18 mouse cellular contexts compared by ENCODE assay signal in genomic region chr15:86051878-86052478, GRCm38 (mm10). TPM values are rescaled to one million over a fixed set of nuclear protein-coding genes. Genes with fewer than 3 reads are reported as not detected.
A peak's percentile ranks its signal among the peaks of the same experiment; 100 is the strongest.
DNase-seq lines count a peak whose midpoint lies in the region; ATAC-seq lines count a peak whose summit lies in the region.
"Had no signal": no experiment of that assay in that cellular context is flagged by ENCODE, and none has a peak within 500 bp of the region (broad histone marks: within the 10 kb centered on the region; RNA-seq: fewer than 3 reads in every experiment).

No protein-coding gene starts in this region.

- H3K36me3 ChIP-seq in heart, embryonic 12.5 days, result no peaks in the 10 kb centered on the region
- H3K36me3 ChIP-seq in liver, embryonic 11.5 days (ENCODE audit: control insufficient read depth, insufficient read depth, low read length), result no peaks in the 10 kb centered on the region
- no peaks in the 10 kb centered on the region for H3K36me3 ChIP-seq in liver, embryonic 15.5 days (replicated peaks)
- H3K36me3 ChIP-seq: embryonic facial prominence, embryonic 12.5 days; midbrain, embryonic 10.5 days had no signal

- H3K4me2 ChIP-seq in heart, embryonic 12.5 days, result no peak overlapping the region
- H3K4me2 ChIP-seq in liver, embryonic 11.5 days, result peak overlapping the region; percentile 52; the same call in 1 of the 2 replicates
- H3K4me2 ChIP-seq in liver, embryonic 15.5 days, result peak overlapping the region; percentile 59
- H3K4me2 ChIP-seq: embryonic facial prominence, embryonic 12.5 days had no signal

- H3K4me3 ChIP-seq in heart, embryonic 12.5 days, result no peak overlapping the region
- H3K4me3 ChIP-seq in liver, embryonic 11.5 days (ENCODE audit: low read depth, low read length), result no peak overlapping the region
- no peak overlapping the region for H3K4me3 ChIP-seq in liver, embryonic 15.5 days (replicated peaks)
- H3K4me3 ChIP-seq: embryonic facial prominence, embryonic 12.5 days; midbrain, embryonic 10.5 days had no signal

- peaks cover 4% of the 10 kb centered on the region for H3K4me1 ChIP-seq in heart, embryonic 12.5 days (replicated peaks)
- H3K4me1 ChIP-seq in liver, embryonic 11.5 days (replicated peaks; ENCODE audit: control insufficient read depth, insufficient read depth, low read length), result peaks cover 35% of the 10 kb centered on the region
- peaks cover 64% of the 10 kb centered on the region for H3K4me1 ChIP-seq in liver, embryonic 15.5 days (replicated peaks)

- no peak for DNase-seq in heart, adult 18-20 months
- DNase-seq in liver, embryonic 11.5 days (ENCODE audit: low spot score), result no peak
- no peak for DNase-seq in liver
- peak; percentile 29 for DNase-seq in induced T-regulatory cell, adult 2 months (ENCODE audit: low read depth)
- DNase-seq in left cerebral cortex, adult 11 months (ENCODE audit: low spot score), result no peak
- DNase-seq: adrenal gland, postnatal 14 days; cerebellum, adult 8-10 months; layer of hippocampus, adult 9-11 months; right cerebral cortex, adult 18-20 months; thymus, postnatal 36 days had no signal

- no peak for ATAC-seq in heart, embryonic 12.5 days (ENCODE audit: insufficient number of reproducible peaks, low FRiP score)
- no peak for ATAC-seq in liver, embryonic 11.5 days (replicated peaks; ENCODE audit: low FRiP score)
- ATAC-seq in liver, embryonic 15.5 days (ENCODE audit: insufficient read depth), result no peak
- ATAC-seq in CD4-positive, CD25-positive, alpha-beta regulatory T cell, adult 4 months, result no peak
- ATAC-seq: forebrain, embryonic 16.5 days; hindbrain, embryonic 16.5 days; Patski had no signal

- H3K27ac ChIP-seq in heart, embryonic 12.5 days (ENCODE audit: poor library complexity, severe bottlenecking), result no peak overlapping the region
- H3K27ac ChIP-seq in liver, embryonic 11.5 days (ENCODE audit: low read depth, low read length), result peak overlapping the region; percentile 70; the same call in 1 of the 2 replicates
- H3K27ac ChIP-seq in liver, embryonic 15.5 days (replicated peaks), result peak overlapping the region; percentile 80
- H3K27ac ChIP-seq: embryonic facial prominence, embryonic 12.5 days; midbrain, embryonic 10.5 days had no signal

- 66% methylated on average over 6 of the region's 6 CpGs for WGBS in heart, embryonic 12.5 days
- WGBS in liver, embryonic 11.5 days, result 61% methylated on average over 6 of the region's 6 CpGs
- WGBS in liver, embryonic 15.5 days (ENCODE audit: insufficient replicate concordance), result 39% methylated on average over 6 of the region's 6 CpGs

- H3K9ac ChIP-seq in heart, embryonic 12.5 days, result 0 out of 2 replicates have a peak overlapping the region, but pooled peaks have one; percentile 25
- peak overlapping the region; percentile 38; the same call in 1 of the 2 replicates for H3K9ac ChIP-seq in liver, embryonic 11.5 days (ENCODE audit: low read depth, low read length)
- 0 out of 2 replicates have a peak overlapping the region, but pooled peaks have one; percentile 28 for H3K9ac ChIP-seq in liver, embryonic 15.5 days
- H3K9ac ChIP-seq: embryonic facial prominence, embryonic 12.5 days had no signal

- H3K9me3 ChIP-seq in heart, embryonic 12.5 days (replicated peaks), result no peaks in the 10 kb centered on the region
- H3K9me3 ChIP-seq in liver, embryonic 11.5 days (ENCODE audit: control insufficient read depth, low read length), result no peaks in the 10 kb centered on the region
- no peaks in the 10 kb centered on the region for H3K9me3 ChIP-seq in liver, embryonic 15.5 days (replicated peaks)
- H3K9me3 ChIP-seq: embryonic facial prominence, embryonic 12.5 days; midbrain, embryonic 10.5 days had no signal

- H3K27me3 ChIP-seq in heart, embryonic 12.5 days (replicated peaks), result no peaks in the 10 kb centered on the region; the same call in 1 of the 2 replicates
- no peaks in the 10 kb centered on the region for H3K27me3 ChIP-seq in liver, embryonic 11.5 days (replicated peaks; ENCODE audit: control insufficient read depth, insufficient read depth, low read length)
- H3K27me3 ChIP-seq in liver, embryonic 15.5 days, result no peaks in the 10 kb centered on the region
- H3K27me3 ChIP-seq: embryonic facial prominence, embryonic 12.5 days; Patski had no signal

RNA-seq across cellular contexts. Expression of gene Gramd4, which starts 5.5 kb away (rescaled TPM):
- 14.3 and 14.8 TPM in 2 replicates for polyA plus RNA-seq in heart, embryonic 12.5 days (2016; fragmentation: Nextera tagmentation; extraction: Ambion mirVana)
- 10 to 100 TPM; 32.6 to 32.7 TPM for total RNA-seq in heart, adult 18-20 months (2021)
- 12.6 and 13.9 TPM in 2 replicates for polyA plus RNA-seq in liver, embryonic 11.5 days (2014; fragmentation: Nextera tagmentation; extraction: Ambion mirVana)
- 6.3 and 7.8 TPM in 2 replicates for polyA plus RNA-seq in liver, embryonic 15.5 days (2015; fragmentation: Nextera tagmentation; extraction: Ambion mirVana)
- polyA plus RNA-seq in CD4-positive, CD25-positive, alpha-beta regulatory T cell, adult 4 months (2017; shearing (Covaris generic)), result 10 to 100 TPM; 25.3 to 25.7 TPM

RNA-seq across cellular contexts. Expression of gene Celsr1, which starts 18.4 kb away (rescaled TPM):
- 2.0 and 2.3 TPM in 2 replicates for polyA plus RNA-seq in heart, embryonic 12.5 days (2016; fragmentation: Nextera tagmentation; extraction: Ambion mirVana)
- total RNA-seq in heart, adult 18-20 months (2021), result 1 to 10 TPM; 5.0 to 5.1 TPM
- polyA plus RNA-seq in liver, embryonic 11.5 days (2014; fragmentation: Nextera tagmentation; extraction: Ambion mirVana), result 0.53 and 1.4 TPM in 2 replicates
- polyA plus RNA-seq in liver, embryonic 15.5 days (2015; fragmentation: Nextera tagmentation; extraction: Ambion mirVana), result 0.01 and 0.08 TPM in 2 replicates
- polyA plus RNA-seq in CD4-positive, CD25-positive, alpha-beta regulatory T cell, adult 4 months (2017; shearing (Covaris generic)), result 1 to 10 TPM; 3.3 to 3.8 TPM
